Mouse (Mus musculus) spleen, adult 18-20 months (tissue): Measurements from ENCODE around the gene Scly.

ENCODE experiments used
- DNase-seq, 2 experiments: peaks; one replicate each; pipeline ENCODE4 v3.0.0; 2022; ENCODE audit warnings: mixed read lengths in 2 of 2

Gene Scly

GRCm38 (mm10) chr1:91301206-91301920 lies 3.2 kb downstream of the Scly start:
- no peak for DNase-seq

GRCm38 (mm10) chr1:91302021-91302420 lies 3.9 kb downstream of the Scly start:
- DNase-seq = no peak

- DNase-seq = no peak
Measured at GRCm38 (mm10) chr1:91304621-91305020, 6.5 kb downstream of the Scly start.

GRCm38 (mm10) chr1:91309366-91310085 lies 11.4 kb downstream of the Scly start:
- no peak for DNase-seq

GRCm38 (mm10) chr1:91312273-91312672 lies 14.1 kb downstream of the Scly start:
- DNase-seq = no peak

- no peak for DNase-seq
Measured at GRCm38 (mm10) chr1:91313251-91313650, 15.1 kb downstream of the Scly start.

GRCm38 (mm10) chr1:91317656-91318055 lies 19.5 kb downstream of the Scly start:
- no peak for DNase-seq

GRCm38 (mm10) chr1:91321760-91322438 lies 23.8 kb downstream of the Scly start, which contains the start of gene Espnl:
TSS of gene Espnl (plus strand) at chr1:91322075.
- no peak for DNase-seq

GRCm38 (mm10) chr1:91324646-91325045 lies 26.5 kb downstream of the Scly start:
- DNase-seq = no peak

- DNase-seq = no peak
Measured at GRCm38 (mm10) chr1:91325488-91326042, 27.4 kb downstream of the Scly start.

- DNase-seq = no peak
Measured at GRCm38 (mm10) chr1:91332102-91332501, 34.0 kb downstream of the Scly start.

GRCm38 (mm10) chr1:91333582-91333981 lies 35.4 kb downstream of the Scly start:
- DNase-seq = no peak

GRCm38 (mm10) chr1:91337355-91337754 lies 39.2 kb downstream of the Scly start:
- no peak for DNase-seq

- DNase-seq = no peak
Measured at GRCm38 (mm10) chr1:91344001-91344400, 45.9 kb downstream of the Scly start.

- no peak for DNase-seq
Measured at GRCm38 (mm10) chr1:91344921-91345685, 47.0 kb downstream of the Scly start.

- DNase-seq = peak in 1 of 2 experiments; percentile 53
Measured at GRCm38 (mm10) chr1:91346892-91347291, 48.8 kb downstream of the Scly start.

- DNase-seq = no peak
Measured at GRCm38 (mm10) chr1:91350841-91351240, 52.7 kb downstream of the Scly start, which contains the start of gene Klhl30. TSS of gene Klhl30 (plus strand) at chr1:91351016.

- no peak for DNase-seq
Measured at GRCm38 (mm10) chr1:91351249-91351648, 53.1 kb downstream of the Scly start.

- no peak for DNase-seq
Measured at GRCm38 (mm10) chr1:91352277-91352676, 54.1 kb downstream of the Scly start.

GRCm38 (mm10) chr1:91356105-91356504 lies 58.0 kb downstream of the Scly start:
- DNase-seq = no peak

GRCm38 (mm10) chr1:91362113-91362512 lies 64.0 kb downstream of the Scly start:
- DNase-seq = no peak
